Mouse (Mus musculus) kidney, adult 11 months (tissue): ENCODE results near the gene Selenoi.
"Not testable (repeated sequence)": the region's sequence is repeated elsewhere in the genome, so short reads cannot be mapped to it uniquely, and the experiment has no call there.

ENCODE experiments used
- DNase-seq: peaks from one replicate; pipeline ENCODE4 v3.0.0; 2022

Gene Selenoi

GRCm38 (mm10) chr5:30232271-30232971 lies at the start of gene Selenoi:
Selenoi (plus strand) TSS chr5:30232581.
- peak; percentile 99 for DNase-seq

DNA sequence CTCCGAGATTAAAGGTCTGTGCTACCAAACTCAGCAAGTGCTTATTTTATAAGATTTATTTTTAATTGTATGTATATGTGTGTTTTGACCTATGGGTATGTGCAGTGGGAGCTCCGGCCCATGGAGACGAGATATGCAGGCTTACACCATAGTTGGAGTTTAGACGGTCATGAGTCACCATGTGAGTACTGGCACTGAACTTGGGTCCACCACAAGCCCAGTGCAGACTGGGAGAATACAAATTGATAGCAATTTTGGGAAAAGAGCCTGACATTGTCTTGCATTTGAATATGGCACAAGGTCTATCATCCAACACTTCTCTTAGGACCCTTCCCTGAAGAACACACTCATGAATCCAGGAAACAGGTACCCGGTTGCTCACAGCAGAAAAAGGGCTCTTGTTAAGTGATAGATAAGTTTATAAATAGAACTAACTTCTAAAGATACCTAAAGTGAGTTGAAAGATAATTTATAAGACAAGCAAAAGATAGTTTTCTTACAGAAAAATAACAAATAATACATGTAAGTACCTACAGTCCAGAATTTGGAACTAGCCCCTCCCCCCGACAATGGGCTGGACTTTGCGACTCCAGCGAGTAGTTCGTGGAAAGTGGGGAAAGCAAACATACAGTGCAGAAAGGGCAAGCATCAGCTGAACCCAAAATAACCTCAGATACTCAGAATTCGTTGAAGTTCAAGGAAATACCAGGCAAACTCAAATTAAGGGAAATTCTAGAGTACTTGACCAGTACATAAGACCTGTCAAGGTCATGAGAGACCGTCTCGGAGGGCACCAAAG lies 44.5 kb upstream of the Selenoi start:
- DNase-seq = no peak

GRCm38 (mm10) chr5:30192452-30192851 lies 39.9 kb upstream of the Selenoi start:
- no peak for DNase-seq

DNA sequence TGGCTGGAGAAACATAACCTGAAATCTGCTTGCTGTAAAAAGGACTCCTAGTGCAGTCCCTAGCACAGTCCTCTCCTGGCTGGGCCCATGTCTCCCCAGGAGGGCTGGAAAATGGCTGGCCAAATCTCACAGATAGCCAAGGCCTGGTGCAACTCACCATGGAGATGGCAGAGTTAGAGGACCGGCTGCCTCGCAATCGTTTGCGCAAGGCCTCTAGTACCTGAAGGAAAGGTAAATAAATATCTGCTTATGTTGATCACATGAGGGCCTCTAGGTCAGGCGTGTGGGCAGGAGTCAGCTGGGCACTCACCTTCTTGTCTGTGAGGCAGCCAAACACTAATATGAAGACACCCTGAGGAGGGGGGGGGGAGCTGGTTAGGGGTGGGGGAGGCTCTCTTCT lies 37.0 kb upstream of the Selenoi start:
- no peak for DNase-seq

DNA sequence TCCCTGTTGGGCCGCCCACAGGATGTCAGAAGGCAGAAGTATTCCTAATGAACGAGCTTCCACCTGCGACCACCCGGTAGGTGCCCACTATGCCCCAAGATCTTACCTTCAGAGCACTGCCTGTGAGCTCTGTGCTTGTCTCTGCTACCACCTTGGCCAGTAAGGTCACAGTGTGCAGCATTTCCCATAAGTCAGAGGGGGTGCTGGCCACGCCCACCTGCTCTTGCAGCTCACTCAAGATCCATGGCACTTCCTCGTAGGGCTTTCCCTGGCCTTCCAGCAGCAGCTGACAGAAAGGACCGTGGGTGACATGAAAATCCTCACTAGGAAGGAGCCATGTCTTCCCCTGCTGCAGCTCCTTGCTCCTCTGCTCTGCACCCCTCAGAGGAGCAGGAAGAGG lies 34.1 kb upstream of the Selenoi start:
- DNase-seq = no peak

DNA sequence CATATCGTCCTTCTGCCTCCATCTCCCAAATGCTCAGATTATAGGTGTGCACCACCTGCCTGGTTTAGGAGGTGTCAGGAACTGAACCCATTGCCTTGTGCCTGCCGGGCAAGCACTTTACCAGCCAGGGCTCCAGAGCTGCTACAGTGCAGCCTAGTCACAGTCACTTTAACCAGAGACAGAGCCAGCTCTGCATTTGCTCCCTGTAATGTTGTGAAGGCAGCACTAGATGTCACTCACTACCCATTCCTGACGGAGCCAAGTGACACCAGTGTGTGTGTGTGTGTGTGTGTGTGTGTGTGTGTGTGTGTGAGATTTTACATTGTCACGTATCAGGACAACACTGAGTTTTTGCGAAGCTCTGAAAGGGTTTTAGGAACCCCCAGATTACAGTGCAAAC lies 30.9 kb upstream of the Selenoi start:
- no peak for DNase-seq

- DNase-seq = no peak
These were observed 30.2 kb upstream of the Selenoi start for GRCm38 (mm10) chr5:30202221-30202620.

GRCm38 (mm10) chr5:30203216-30203885 lies 29.0 kb upstream of the Selenoi start:
- DNase-seq = no peak

- no peak for DNase-seq
These were observed 27.9 kb upstream of the Selenoi start for GRCm38 (mm10) chr5:30204441-30204840.

GRCm38 (mm10) chr5:30205034-30205433 lies 27.3 kb upstream of the Selenoi start:
- no peak for DNase-seq

DNA sequence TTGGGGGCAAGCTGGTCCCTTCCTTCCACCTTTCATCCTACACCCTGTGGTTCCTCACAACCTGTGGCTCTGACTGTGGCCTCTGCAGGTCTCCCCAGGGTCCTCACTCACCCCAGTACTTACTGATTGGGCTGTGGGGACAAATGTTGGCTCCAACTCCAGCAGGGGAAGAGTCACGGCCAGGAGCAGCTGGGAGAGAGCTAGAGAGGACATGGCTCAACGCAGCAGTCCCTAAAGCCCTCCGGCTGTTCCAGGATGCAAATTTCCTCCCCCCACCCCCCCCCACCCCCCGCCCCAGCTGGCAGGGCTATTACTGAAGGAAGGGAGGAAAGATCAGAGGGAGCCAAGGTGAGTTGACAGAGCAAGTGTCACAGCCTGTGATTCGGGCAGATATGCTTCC lies 26.9 kb upstream of the Selenoi start, which contains the start of gene Adgrf3:
TSS of gene Adgrf3 (minus strand) at position 230 of the 400 bp plus-strand sequence.
- no peak for DNase-seq

DNA sequence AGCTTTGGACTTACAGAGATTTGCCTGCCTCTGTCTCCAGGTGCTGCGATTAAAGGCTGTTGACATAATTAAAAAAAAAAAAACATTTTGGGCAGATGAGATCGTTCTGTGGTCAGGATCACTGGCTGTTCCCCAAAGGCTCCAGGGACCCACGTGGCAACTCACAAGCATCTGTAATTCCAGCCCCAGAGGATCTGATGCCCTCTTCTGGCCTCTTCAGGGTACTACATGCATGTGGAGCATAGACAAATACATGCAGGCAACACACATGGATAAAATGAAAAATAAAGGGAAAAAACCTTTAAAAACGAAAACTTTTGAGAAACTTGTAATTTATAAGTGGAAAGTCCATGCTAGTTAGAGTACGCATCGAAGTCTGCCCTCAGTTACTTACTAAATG lies 25.1 kb upstream of the Selenoi start:
- DNase-seq = no peak

- not testable (repeated sequence) for DNase-seq
These were observed 21.6 kb upstream of the Selenoi start for GRCm38 (mm10) chr5:30210758-30211157.

- no peak for DNase-seq
These were observed 17.5 kb upstream of the Selenoi start for GRCm38 (mm10) chr5:30214889-30215288.

GRCm38 (mm10) chr5:30215970-30216369 lies 16.4 kb upstream of the Selenoi start:
- no peak for DNase-seq

GRCm38 (mm10) chr5:30219715-30220114 lies 12.7 kb upstream of the Selenoi start:
- DNase-seq = no peak

GRCm38 (mm10) chr5:30220666-30221065 lies 11.7 kb upstream of the Selenoi start:
- DNase-seq = no peak

- DNase-seq = no peak
These were observed 9.7 kb upstream of the Selenoi start for GRCm38 (mm10) chr5:30222681-30223080.

GRCm38 (mm10) chr5:30230901-30231300 lies 1.5 kb upstream of the Selenoi start:
- DNase-seq = peak; percentile 14

GRCm38 (mm10) chr5:30231891-30232270 lies 500 bp upstream of the Selenoi start:
- no peak for DNase-seq

- no peak for DNase-seq
These were observed 661 bp downstream of the Selenoi start for GRCm38 (mm10) chr5:30233042-30233441.

- DNase-seq = no peak
These were observed 1.6 kb downstream of the Selenoi start for GRCm38 (mm10) chr5:30233979-30234378.

DNA sequence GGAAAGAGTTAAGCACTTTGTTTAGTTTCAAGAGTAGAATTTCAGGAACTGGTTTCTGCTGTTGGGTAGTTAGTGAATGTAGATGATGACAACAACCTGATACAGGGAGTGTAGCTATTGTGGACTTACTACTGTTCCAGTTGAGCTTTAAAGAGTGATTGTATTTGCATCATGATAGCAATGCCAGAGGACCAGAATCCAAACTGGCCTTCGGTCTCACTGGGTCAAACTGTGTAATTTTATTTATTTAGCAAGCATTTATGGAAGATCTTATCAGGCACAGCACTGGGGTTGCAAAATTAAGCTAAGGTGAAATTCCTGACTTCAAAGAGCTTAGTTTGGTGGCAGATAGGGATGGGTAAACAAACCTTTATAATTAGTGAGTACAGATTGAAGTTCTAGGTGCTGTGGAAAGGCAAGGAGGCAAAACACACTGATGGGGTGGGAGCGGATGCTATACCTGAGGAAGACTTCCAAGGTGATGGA lies 3.3 kb downstream of the Selenoi start:
- DNase-seq = no peak

DNA sequence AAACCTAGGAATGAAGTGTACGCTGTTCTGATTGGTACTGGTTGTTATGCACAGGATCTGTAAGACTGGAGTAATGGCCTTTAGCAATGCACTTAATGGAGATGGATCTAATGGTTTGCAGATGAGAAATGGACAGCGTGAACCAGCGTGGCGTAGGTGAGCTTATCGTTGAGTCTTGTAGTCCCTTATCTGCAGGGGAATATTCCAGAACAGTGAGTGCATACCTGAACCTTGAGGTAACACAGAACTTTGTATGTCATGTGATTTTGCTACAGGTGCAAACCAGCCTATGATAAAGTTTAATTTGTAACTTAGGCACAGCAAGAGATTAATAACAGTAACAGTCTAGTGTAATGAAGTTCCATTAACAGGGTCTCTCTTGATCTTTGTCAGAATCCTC lies 6.2 kb downstream of the Selenoi start:
- DNase-seq = no peak
